Mouse (Mus musculus) large intestine, adult 2 months (tissue): ENCODE measurements at regions not wholly inside any gene's neighbourhood (a gene's known extent, or its start where the extent isn't known, plus 50 kb on each side); places are given as distances from the start of the nearest gene placed in this dataset.

Experiments used
- DNase-seq: peaks from one replicate; pipeline ENCODE4 v3.0.0-alpha.2; 2012; ENCODE audit warnings: low read depth, low spot score
- WGBS: fragments of 180-500 bp; shearing (Covaris S2); methylation state at CpG from one replicate; pipeline ENCODE4 v1.1.7; 2018; 5-methylcytosine and 5-hydroxymethylcytosine counted together

GRCm38 (mm10) chr8:107642241-107642640 is 54.0 kb upstream of the Psmd7 start:
- 84% methylated on average over 8 of the region's 8 CpGs for WGBS
- DNase-seq, result no peak

- no peak for DNase-seq
- 78% methylated on average over 8 of the region's 8 CpGs for WGBS
Observed at GRCm38 (mm10) chr8:107647936-107648335, 59.7 kb upstream of the Psmd7 start.

- DNase-seq, result no peak
- 76% methylated on average over 9 of the region's 9 CpGs for WGBS
Observed at GRCm38 (mm10) chr8:107650306-107650705, 62.0 kb upstream of the Psmd7 start.

- WGBS, result 92% methylated on average over 11 of the region's 11 CpGs
- no peak for DNase-seq
Observed at GRCm38 (mm10) chr8:107651424-107651823, 63.2 kb upstream of the Psmd7 start.

- no peak for DNase-seq
- WGBS, result 56% methylated on average over 8 of the region's 8 CpGs
Observed at GRCm38 (mm10) chr8:107652226-107652625, 64.0 kb upstream of the Psmd7 start.

GRCm38 (mm10) chr8:107653711-107654110 is 65.4 kb upstream of the Psmd7 start:
- 88% methylated on average over 10 of the region's 10 CpGs for WGBS
- no peak for DNase-seq

- no peak for DNase-seq
- WGBS, result 70% methylated on average over 5 of the region's 5 CpGs
Observed at GRCm38 (mm10) chr8:107656622-107657021, 68.4 kb upstream of the Psmd7 start.

- WGBS, result 89% methylated on average over 4 of the region's 4 CpGs
- DNase-seq, result no peak
Observed at GRCm38 (mm10) chr8:107657741-107658140, 69.5 kb upstream of the Psmd7 start.

- 90% methylated on average over 6 of the region's 6 CpGs for WGBS
- DNase-seq, result no peak
Observed at GRCm38 (mm10) chr8:107658386-107658785, 70.1 kb upstream of the Psmd7 start.

GRCm38 (mm10) chr8:107660624-107661023 is 72.4 kb upstream of the Psmd7 start:
- 85% methylated on average over 6 of the region's 6 CpGs for WGBS
- DNase-seq, result no peak

GRCm38 (mm10) chr8:107669608-107670007 is 81.3 kb upstream of the Psmd7 start:
- DNase-seq, result no peak
- 88% methylated on average over 5 of the region's 5 CpGs for WGBS

GRCm38 (mm10) chr8:107671471-107671870 is 83.2 kb upstream of the Psmd7 start:
- 44% methylated on average over 8 of the region's 8 CpGs for WGBS
- DNase-seq, result no peak

- DNase-seq, result no peak
- WGBS, result 89% methylated on average over 6 of the region's 6 CpGs
Observed at GRCm38 (mm10) chr8:107672691-107673090, 84.4 kb upstream of the Psmd7 start.

GRCm38 (mm10) chr8:107682066-107682465 is 93.8 kb upstream of the Psmd7 start:
- no peak for DNase-seq
- WGBS, result 92% methylated on average over 11 of the region's 11 CpGs

GRCm38 (mm10) chr8:107684721-107685691 is 96.7 kb upstream of the Psmd7 start:
- DNase-seq, result no peak
- 51% methylated on average over 29 of the region's 29 CpGs for WGBS

- WGBS, result 68% methylated on average over 5 of the region's 5 CpGs
- no peak for DNase-seq
Observed at GRCm38 (mm10) chr8:107686936-107687335, 98.7 kb upstream of the Psmd7 start.

GRCm38 (mm10) chr8:107687529-107687928 is 99.3 kb upstream of the Psmd7 start:
- 95% methylated on average over 9 of the region's 9 CpGs for WGBS
- no peak for DNase-seq

- DNase-seq, result no peak
- 74% methylated on average over 10 of the region's 10 CpGs for WGBS
Observed at GRCm38 (mm10) chr8:107689020-107689419, 100.8 kb upstream of the Psmd7 start.

GRCm38 (mm10) chr8:107691251-107691650 is 103.0 kb upstream of the Psmd7 start:
- WGBS, result 96% methylated on average over 4 of the region's 4 CpGs
- DNase-seq, result no peak

- DNase-seq, result no peak
- 33% methylated on average over 20 of the region's 20 CpGs for WGBS
Observed at GRCm38 (mm10) chr8:107696384-107697346, 108.4 kb upstream of the Psmd7 start.
